In the genomic region with DNA sequence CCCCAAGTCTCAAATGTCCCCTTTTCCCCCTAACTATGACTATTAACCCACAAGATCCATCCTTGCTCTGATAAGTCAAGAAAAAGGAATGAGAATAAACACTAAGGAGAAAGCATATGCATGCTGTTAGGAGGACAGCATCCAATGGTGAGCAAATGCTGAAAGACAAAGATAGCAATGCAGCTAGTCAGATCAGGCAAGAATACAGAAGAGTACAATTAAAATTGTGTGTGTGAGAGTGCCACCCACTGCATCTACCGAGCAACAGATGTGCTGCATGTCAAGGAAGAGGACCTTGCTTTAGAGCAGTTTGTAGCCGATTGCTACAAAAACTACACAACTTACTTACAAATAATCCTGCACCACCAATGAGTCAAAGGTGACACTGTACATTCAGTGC, we compare ENCODE assay signal across 20 mouse cellular contexts.
DNase-seq lines count a peak whose midpoint lies in the region; TF ChIP-seq lines count a peak whose summit lies in the region.
"Had no signal": no experiment of that assay in that cellular context is flagged by ENCODE, and none has a peak within 500 bp of the region (broad histone marks: within the 10 kb centered on the region; RNA-seq: fewer than 3 reads in every experiment).

No protein-coding gene starts in this region.

- no peak overlapping the region for H3K9ac ChIP-seq in heart, adult 2 months (ENCODE audit: low read depth, low read length)
- H3K9ac ChIP-seq: embryonic facial prominence, embryonic 12.5 days; forebrain, embryonic 13.5 days; forebrain, embryonic 15.5 days had no signal

- TF ChIP-seq POLR2A in heart, adult 2 months (IDR thresholded peaks at IDR 0.05; ENCODE audit: insufficient read depth, low read depth, low read length) = no peak

- 90% methylated on average over 2 of the region's 2 CpGs for WGBS in heart, adult 2 months

- no peaks in the 10 kb centered on the region for H3K27me3 ChIP-seq in heart, adult 2 months (ENCODE audit: control insufficient read depth, insufficient read depth, low read length)
- H3K27me3 ChIP-seq: embryonic facial prominence, embryonic 12.5 days; forebrain, embryonic 13.5 days; forebrain, embryonic 15.5 days had no signal

- peak; percentile 5 to 19 for DNase-seq in frontal cortex, adult 2 months (ENCODE audit: extremely low spot score in 1 of 2, low spot score in 1 of 2)
- no peak for DNase-seq in frontal cortex, postnatal 14 days (ENCODE audit: low spot score in 2 of 2)
- no peak for DNase-seq in layer of hippocampus, adult 2 months (ENCODE audit: low spot score in 2 of 2)
- no peak for DNase-seq in layer of hippocampus, adult 8-10 months (ENCODE audit: low spot score in 2 of 2)
- DNase-seq in left cerebral cortex, adult 9 months (ENCODE audit: low spot score in 2 of 2) = peak; percentile 8 to 15
- no peak for DNase-seq in left cerebral cortex, adult 11 months (ENCODE audit: low spot score)
- DNase-seq in telencephalon, adult 2 months (ENCODE audit: low read depth, low spot score) = peak; percentile 13
- no peak for DNase-seq in heart, adult 2 months
- DNase-seq: adrenal gland, adult 2 months; adrenal gland, postnatal 10 days; adrenal gland, postnatal 25 days; cerebellum, adult 11-12 months; cerebellum, adult 2 months; cerebellum, adult 9-10 months; cerebellum, postnatal 10 days; cerebellum, postnatal 25 days had no signal

- no peak for TF ChIP-seq EP300 in heart, adult 2 months (IDR thresholded peaks at IDR 0.05; ENCODE audit: insufficient read depth, low read depth, low read length)

- H3K36me3 ChIP-seq in heart, adult 2 months (ENCODE audit: control insufficient read depth, insufficient read depth, low read length) = no peaks in the 10 kb centered on the region; the same call in 1 of the 2 replicates

- intact Hi-C loops in heart, adult 2 months (cut with DNase I) = no loop called here

- no peak overlapping the region for H3K4me3 ChIP-seq in layer of hippocampus, adult 2 months
- no peak overlapping the region for H3K4me3 ChIP-seq in heart, adult 2 months
- H3K4me3 ChIP-seq: embryonic facial prominence, embryonic 10.5 days; embryonic facial prominence, embryonic 12.5 days; forebrain, embryonic 13.5 days; forebrain, embryonic 15.5 days had no signal

- no peak for TF ChIP-seq CTCF in layer of hippocampus, adult 2 months (conservative IDR thresholded peaks at IDR 0.05)
- TF ChIP-seq CTCF in heart, adult 2 months (IDR thresholded peaks at IDR 0.05) = no peak

- H3K27ac ChIP-seq in layer of hippocampus, adult 2 months = peak overlapping the region; percentile 36; the same call in 1 of the 2 replicates
- H3K27ac ChIP-seq in heart, adult 2 months = no peak overlapping the region
- H3K27ac ChIP-seq: embryonic facial prominence, embryonic 10.5 days; embryonic facial prominence, embryonic 12.5 days; forebrain, embryonic 13.5 days; forebrain, embryonic 15.5 days had no signal

- H3K4me1 ChIP-seq in heart, adult 2 months (ENCODE audit: control insufficient read depth, insufficient read depth, low read length) = no peaks in the 10 kb centered on the region
- H3K4me1 ChIP-seq: embryonic facial prominence, embryonic 10.5 days; embryonic facial prominence, embryonic 12.5 days; forebrain, embryonic 13.5 days; forebrain, embryonic 15.5 days had no signal

- no peaks in the 10 kb centered on the region for H3K79me2 ChIP-seq in heart, adult 2 months (replicated peaks; ENCODE audit: control insufficient read depth, insufficient read depth, low read length)

Comparison
In these comparisons a context has a peak if more than half of its experiments do, and no peak if none do; other contexts are left out.
1. DNase-seq: peak in frontal cortex, adult 2 months (2 of 2), left cerebral cortex, adult 9 months (2 of 2) and telencephalon, adult 2 months (single experiment); none in frontal cortex, postnatal 14 days (0 of 2), layer of hippocampus, adult 2 months (0 of 2), layer of hippocampus, adult 8-10 months (0 of 2), left cerebral cortex, adult 11 months (single experiment) and heart, adult 2 months (0 of 2).